Mouse (Mus musculus): Measurements from ENCODE around the gene Apol7c. TPM values are rescaled to one million over a fixed set of nuclear protein-coding genes. Genes with fewer than 3 reads are reported as not detected.
A peak's percentile ranks its signal among the peaks of the same experiment; 100 is the strongest.
"Not testable (repeated sequence)": the region's sequence is repeated elsewhere in the genome, so short reads cannot be mapped to it uniquely, and the experiment has no call there.

Apol7c gene
- total RNA-seq (2021), result not detected
- long read RNA-seq, result 0 reads

- DNase-seq (ENCODE audit: low spot score in 2 of 2), result no peak
Observed at GRCm38 (mm10) chr15:77533216-77533615, at the start of gene Apol7c. Apol7c (minus strand) TSS chr15:77533316.

- peak; percentile 13 to 30 for DNase-seq (ENCODE audit: low spot score in 2 of 2)
Observed at GRCm38 (mm10) chr15:77581681-77582080, 48.6 kb upstream of the Apol7c start.

- DNase-seq (ENCODE audit: low spot score in 2 of 2), result no peak
Observed at GRCm38 (mm10) chr15:77579311-77579710, 46.2 kb upstream of the Apol7c start.

- no peak for DNase-seq (ENCODE audit: low spot score in 2 of 2)
Observed at GRCm38 (mm10) chr15:77578801-77579200, 45.7 kb upstream of the Apol7c start.

GRCm38 (mm10) chr15:77563219-77563618 is 30.1 kb upstream of the Apol7c start:
- DNase-seq (ENCODE audit: low spot score in 2 of 2), result no peak

GRCm38 (mm10) chr15:77561792-77562191 is 28.7 kb upstream of the Apol7c start, which contains the start of gene 1700025B11Rik:
1700025B11Rik (minus strand) TSS chr15:77561892.
- DNase-seq (ENCODE audit: low spot score in 2 of 2), result no peak

GRCm38 (mm10) chr15:77539221-77539620 is 6.1 kb upstream of the Apol7c start:
- DNase-seq (ENCODE audit: low spot score in 2 of 2), result not testable (repeated sequence)

GRCm38 (mm10) chr15:77523186-77523843 is 9.8 kb downstream of the Apol7c start:
- DNase-seq (ENCODE audit: low spot score in 2 of 2), result peak in 1 of 2 experiments; percentile 43

- not testable (repeated sequence) for DNase-seq (ENCODE audit: low spot score in 2 of 2)
Observed at GRCm38 (mm10) chr15:77520596-77520995, 12.5 kb downstream of the Apol7c start.

GRCm38 (mm10) chr15:77507966-77508365 is 25.1 kb downstream of the Apol7c start, which contains the start of gene Apol11a:
Apol11a (plus strand) TSS chr15:77508271.
- DNase-seq (ENCODE audit: low spot score in 2 of 2), result not testable (repeated sequence)

- not testable (repeated sequence) for DNase-seq (ENCODE audit: low spot score in 2 of 2)
Observed at GRCm38 (mm10) chr15:77494694-77495093, 38.4 kb downstream of the Apol7c start.

GRCm38 (mm10) chr15:77493181-77493580 is 39.9 kb downstream of the Apol7c start:
- not testable (repeated sequence) for DNase-seq (ENCODE audit: low spot score in 2 of 2)

- DNase-seq (ENCODE audit: low spot score in 2 of 2), result no peak
Observed at GRCm38 (mm10) chr15:77482140-77482794, 50.8 kb downstream of the Apol7c start.

- not testable (repeated sequence) for DNase-seq (ENCODE audit: low spot score in 2 of 2)
Observed at GRCm38 (mm10) chr15:77476693-77477092, 56.4 kb downstream of the Apol7c start, which contains the start of gene Apol10a. Apol10a (plus strand) TSS chr15:77477047.

Other genes with a start within 250 kb of the Apol7c start
- 100 to 1,000 TPM; 238 to 245 TPM for gene Rbfox2, start 226.3 kb downstream of the Apol7c start, total RNA-seq (2021)
- gene Apol7a, start 134.2 kb downstream of the Apol7c start, total RNA-seq (2021), result not detected
- gene Apol9a, start 122.2 kb downstream of the Apol7c start, total RNA-seq (2021), result not detected
- gene Apol7b, start 85.8 kb downstream of the Apol7c start, total RNA-seq (2021), result not detected
- not detected for gene Apol10a, start 56.3 kb downstream of the Apol7c start, total RNA-seq (2021)
- not detected for gene Apol11a, start 25.0 kb downstream of the Apol7c start, total RNA-seq (2021)
- gene 1700025B11Rik, start 28.6 kb upstream of the Apol7c start, total RNA-seq (2021), result not detected
- under 1 TPM in 1 of 2 experiments, not detected in 1; 0.18 TPM for gene Apol10b, start 62.8 kb upstream of the Apol7c start, total RNA-seq (2021)
- gene Gm36245, start 65.9 kb upstream of the Apol7c start, total RNA-seq (2021), result not detected
- gene Apol11b, start 110.0 kb upstream of the Apol7c start, total RNA-seq (2021), result not detected
- gene Apol7e, start 165.5 kb upstream of the Apol7c start, total RNA-seq (2021), result not detected
- not detected for gene Apol9b, start 195.7 kb upstream of the Apol7c start, total RNA-seq (2021)
- 1 to 10 TPM; 8.0 to 8.9 TPM for gene Apol8, start 223.7 kb upstream of the Apol7c start, total RNA-seq (2021)

Data from layer of hippocampus, adult 18-20 months (tissue).